Mouse (Mus musculus): ENCODE results near the gene Foxk1.

Gene Foxk1

GRCm38 (mm10) chr5:142391691-142392090 lies 9.6 kb upstream of the Foxk1 start:
- DNase-seq, result no peak

- no peak for DNase-seq
Measured at GRCm38 (mm10) chr5:142394602-142395252, 6.6 kb upstream of the Foxk1 start.

- no peak for DNase-seq
Measured at GRCm38 (mm10) chr5:142395909-142396308, 5.4 kb upstream of the Foxk1 start.

DNA sequence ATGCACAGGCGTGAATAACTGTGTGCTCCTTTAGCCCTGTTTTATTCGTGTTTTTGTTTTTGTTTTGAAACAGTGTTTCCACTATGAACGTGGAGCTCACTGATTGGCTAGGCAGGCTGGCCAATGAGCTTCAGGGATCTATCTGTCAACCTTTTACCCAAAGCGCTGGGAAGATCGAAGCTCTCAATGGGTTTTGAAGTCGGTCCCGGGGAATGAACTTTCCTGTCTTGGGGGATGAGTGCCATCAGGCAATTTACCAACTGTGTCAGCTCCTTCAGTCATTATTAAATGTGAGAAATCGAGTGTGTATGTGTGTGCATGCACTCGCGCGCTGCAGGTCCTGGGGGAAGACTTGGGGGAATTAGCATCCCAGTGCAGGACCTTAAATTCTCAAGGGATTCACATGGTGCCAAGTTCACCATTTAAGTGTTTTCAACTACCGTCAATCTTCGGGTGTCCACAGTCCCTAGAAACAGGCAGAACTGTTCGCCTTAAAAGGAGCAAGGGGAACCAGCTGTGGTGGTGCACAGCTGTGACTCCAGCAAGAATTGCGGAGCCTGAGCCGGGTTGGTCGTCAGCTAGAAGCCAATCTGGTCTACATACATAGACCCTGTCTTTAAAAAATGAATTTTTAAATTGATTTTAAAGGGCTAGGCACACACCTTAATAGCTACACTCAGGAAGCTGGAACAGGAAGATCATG lies 965 bp upstream of the Foxk1 start:
- peak; percentile 37 to 57 for DNase-seq

- peak in 1 of 2 experiments; percentile 57 for DNase-seq
Measured at GRCm38 (mm10) chr5:142401641-142402625, 636 bp downstream of the Foxk1 start.

GRCm38 (mm10) chr5:142403694-142404093 lies 2.4 kb downstream of the Foxk1 start:
- no peak for DNase-seq

- DNase-seq, result no peak
Measured at GRCm38 (mm10) chr5:142404307-142404706, 3.0 kb downstream of the Foxk1 start.

DNA sequence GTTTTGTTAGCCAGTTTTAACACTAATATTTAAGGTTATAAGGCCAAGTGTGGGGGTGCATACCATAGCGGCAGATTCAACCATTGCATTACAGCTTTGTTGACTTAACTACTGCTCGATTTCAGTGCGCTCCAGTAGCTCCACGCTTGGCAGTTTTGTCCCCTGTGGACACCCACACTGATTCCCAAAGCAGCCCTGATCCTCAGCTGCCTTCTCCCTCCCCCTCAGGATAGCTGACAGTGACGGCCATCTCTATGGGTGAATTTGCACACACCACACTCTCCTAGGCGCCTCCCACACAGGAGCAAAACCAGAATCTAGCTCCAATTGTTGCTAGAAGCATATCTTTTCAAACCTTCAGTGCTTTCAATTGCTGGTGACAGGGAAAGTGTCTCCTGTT lies 4.1 kb downstream of the Foxk1 start:
- DNase-seq, result no peak

DNA sequence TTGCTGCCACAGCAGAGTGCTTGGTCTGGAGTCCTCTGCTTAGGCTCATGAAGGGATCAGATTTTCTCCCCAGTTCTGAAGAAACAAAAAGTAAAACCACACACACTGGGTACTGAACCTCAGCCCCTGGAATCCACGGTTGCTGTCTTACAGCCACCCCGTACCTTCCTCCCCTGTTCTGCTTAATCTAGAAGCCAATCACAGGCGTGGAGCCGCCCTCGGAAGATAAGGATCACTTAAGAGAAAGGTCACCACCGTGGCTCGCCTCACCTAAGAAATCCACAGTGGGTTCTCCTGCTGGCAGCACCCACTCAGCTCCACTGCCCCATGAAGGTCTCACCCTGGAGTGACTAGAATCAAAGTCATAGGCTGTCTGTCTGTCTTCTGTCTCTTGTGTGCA lies 5.1 kb downstream of the Foxk1 start:
- no peak for DNase-seq

DNA sequence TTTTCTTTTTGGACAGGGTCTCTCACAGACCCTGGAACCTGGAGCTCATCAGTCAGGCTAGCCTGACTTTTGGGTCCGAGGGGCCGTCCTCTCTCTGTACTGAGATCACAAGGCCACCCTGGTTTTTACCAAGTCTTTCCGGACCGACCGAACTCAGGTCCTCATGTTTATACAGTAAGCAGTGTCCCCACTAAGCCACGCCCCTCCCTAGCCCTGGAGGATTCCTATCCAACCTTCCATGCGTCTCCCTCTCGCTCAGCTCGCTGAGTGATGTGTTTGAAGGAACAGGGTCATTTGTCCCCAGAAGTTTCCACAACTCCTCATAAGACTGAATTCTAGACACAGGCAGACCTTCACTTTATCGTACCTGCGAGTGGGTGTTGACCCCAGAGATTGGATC lies 5.6 kb downstream of the Foxk1 start:
- peak; percentile 41 to 50 for DNase-seq

- DNase-seq, result no peak
Measured at GRCm38 (mm10) chr5:142407381-142407780, 6.1 kb downstream of the Foxk1 start.

DNA sequence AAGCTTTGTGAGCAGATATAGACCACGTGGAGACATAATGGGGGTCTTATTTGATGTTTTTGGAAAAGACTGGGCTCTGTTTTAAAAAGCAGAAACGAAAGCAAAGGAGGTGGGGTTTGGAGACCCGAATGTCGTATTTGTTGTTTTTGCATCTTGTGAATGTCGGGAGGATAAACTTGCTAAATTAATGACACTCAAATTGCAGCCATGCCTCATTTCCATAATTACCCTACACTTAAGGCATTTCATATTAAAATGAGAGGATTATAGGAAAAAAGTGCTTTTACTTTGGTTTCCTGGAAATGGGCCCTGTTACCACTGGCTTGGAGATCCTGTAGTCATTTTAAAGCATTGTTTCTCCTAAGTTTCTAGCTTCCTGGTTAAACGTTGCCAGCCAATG lies 7.9 kb downstream of the Foxk1 start:
- no peak for DNase-seq

DNA sequence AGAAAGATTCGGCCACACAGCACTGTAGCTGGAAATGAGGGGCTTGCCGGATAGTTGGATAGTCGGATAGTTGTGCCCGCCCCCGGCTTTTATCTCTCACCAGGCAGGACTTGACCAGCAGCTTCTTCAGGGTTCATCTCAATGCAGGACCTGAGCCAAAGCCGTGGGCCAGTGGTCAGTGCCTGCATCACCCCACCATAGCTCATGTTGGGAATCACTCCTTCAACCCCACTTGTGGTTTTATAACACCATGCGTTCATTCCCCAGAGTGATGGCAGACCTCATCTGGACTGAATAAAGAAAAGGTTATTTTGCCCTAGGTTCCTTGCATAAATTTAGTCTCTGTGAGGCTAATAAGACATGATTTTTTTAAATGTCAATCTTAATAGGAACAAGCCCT lies 9.1 kb downstream of the Foxk1 start:
- DNase-seq, result no peak

GRCm38 (mm10) chr5:142412678-142413385 lies 11.5 kb downstream of the Foxk1 start:
- DNase-seq, result peak in 1 of 2 experiments; percentile 40

DNA sequence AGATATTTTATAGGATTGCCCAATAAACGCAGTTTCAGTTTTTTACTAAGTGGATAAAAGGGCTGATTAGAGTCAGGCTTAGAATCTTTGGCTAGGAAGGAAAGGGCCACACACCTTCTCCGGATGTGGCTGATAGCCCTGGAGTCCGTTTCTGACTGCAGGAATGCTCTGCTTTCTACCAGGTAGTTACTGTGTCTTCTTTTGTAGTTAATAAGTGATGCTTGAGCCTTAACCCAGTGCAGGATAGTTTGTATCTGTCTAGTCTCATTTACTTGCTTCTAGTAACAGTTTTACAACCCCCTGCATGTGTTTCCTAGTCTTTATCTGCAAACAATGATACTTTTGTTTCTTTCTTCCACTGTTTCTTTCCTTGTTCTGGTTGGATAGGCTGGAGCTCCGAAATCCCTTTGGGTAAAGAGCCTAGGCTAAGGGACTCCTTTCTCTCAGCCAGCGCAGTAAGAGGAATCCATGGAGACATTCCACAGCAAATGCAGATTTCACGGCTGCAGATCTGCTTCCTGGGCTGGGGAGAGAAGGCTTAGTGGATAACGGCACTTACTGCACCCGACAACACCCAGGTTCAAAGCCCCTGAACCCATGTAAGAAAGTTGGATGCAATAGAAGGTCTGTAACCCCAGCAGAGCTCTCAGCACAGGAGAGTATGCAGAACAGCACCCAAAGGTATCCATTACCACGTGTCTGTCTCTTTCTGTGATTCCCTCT lies 12.6 kb downstream of the Foxk1 start:
- no peak for DNase-seq

- no peak for DNase-seq
Measured at GRCm38 (mm10) chr5:142415401-142415800, 14.1 kb downstream of the Foxk1 start.

- no peak for DNase-seq
Measured at GRCm38 (mm10) chr5:142416070-142416775, 14.9 kb downstream of the Foxk1 start.

DNA sequence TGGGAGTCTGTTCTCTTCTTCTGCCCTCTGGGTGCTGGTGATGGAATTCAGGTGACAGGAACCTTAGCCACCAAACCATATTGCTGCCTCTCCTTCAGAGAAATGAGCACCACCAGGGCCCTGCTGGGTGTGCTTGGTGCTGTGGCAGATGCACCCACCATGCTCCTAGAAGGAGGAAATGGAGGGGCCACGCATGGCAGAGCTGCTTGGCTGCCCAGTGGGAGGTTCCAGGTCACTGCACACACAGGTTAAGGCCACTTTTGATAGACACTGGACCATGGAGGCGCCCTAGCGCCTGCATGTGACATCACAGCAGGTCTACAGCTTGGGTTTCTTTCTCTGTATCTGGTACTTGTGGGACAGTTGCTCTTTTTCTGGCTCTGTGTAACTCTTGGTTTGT lies 15.8 kb downstream of the Foxk1 start:
- peak; percentile 37 to 57 for DNase-seq

DNA sequence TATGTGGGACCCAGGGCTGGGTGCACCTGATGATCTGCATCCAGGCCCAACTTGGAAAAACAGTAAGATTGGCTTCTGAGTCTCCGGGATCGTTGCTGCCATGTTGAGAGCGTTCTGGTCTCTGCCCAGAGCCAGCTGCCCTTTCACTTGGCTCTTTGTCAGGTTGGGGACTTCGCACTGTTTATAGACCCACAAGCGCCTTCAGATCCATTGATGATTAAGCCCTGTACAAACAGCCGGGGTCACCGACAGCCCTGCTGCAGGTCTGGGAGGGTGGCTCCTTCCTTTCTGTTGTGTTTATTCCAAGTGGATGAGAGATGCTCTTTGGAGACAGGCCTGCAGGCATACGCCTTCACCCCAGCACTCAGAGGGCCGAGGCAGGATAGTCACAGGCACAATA lies 16.6 kb downstream of the Foxk1 start:
- peak in 1 of 2 experiments; percentile 42 for DNase-seq

- no peak for DNase-seq
Measured at GRCm38 (mm10) chr5:142418419-142418818, 17.1 kb downstream of the Foxk1 start.

DNA sequence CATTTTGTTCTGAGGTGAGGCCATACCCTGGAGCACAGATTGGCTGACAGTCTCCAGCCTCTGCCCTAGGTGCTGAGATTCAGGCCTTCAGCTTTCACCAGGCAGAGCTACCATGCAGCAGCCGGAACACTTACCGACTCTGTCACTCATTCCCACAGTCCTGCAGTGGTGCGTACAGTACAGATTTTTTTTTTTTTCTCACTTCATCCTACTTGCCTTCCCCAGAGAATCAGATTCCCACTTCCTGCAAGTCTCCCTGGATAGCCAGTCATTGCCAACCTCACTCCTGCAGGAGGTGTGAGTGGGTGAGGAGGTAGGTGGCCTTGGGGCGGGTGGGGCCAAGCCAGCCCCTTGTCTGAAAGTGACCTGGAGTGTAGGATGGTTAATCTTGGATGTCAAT lies 19.0 kb downstream of the Foxk1 start:
- DNase-seq, result no peak

Data from kidney, postnatal 4 days (tissue).